Mouse (Mus musculus): ENCODE data around the gene Eif2d. TPM values are rescaled to one million over a fixed set of nuclear protein-coding genes. Genes with fewer than 3 reads are reported as not detected.

The Eif2d gene
- 42.2 and 43.4 TPM in 2 replicates for total RNA-seq (2021)
- long read RNA-seq, experiment 1, transcript Eif2d-202 (15 exons, 2,009 nt) = major isoform, 50 of 64 reads
- long read RNA-seq, experiment 1, partial matches to known transcripts = 4 of 64 reads
- long read RNA-seq, experiment 1, other reads (novel, unspliced or antisense) = 9 of 64 reads
- long read RNA-seq, experiment 2, transcript Eif2d-202 (15 exons, 2,009 nt) = major isoform, 49 of 56 reads
- long read RNA-seq, experiment 2, partial matches to known transcripts = 6 of 56 reads
- long read RNA-seq, experiment 2, other reads (novel, unspliced or antisense) = 1 of 56 reads

- DNase-seq = peak; percentile 93
These were observed at the start of gene Eif2d for GRCm38 (mm10) chr1:131153018-131153629. TSS of gene Eif2d (plus strand) at chr1:131153181.

GRCm38 (mm10) chr1:131103776-131104424 lies 49.1 kb upstream of the Eif2d start:
- DNase-seq = no peak

DNA sequence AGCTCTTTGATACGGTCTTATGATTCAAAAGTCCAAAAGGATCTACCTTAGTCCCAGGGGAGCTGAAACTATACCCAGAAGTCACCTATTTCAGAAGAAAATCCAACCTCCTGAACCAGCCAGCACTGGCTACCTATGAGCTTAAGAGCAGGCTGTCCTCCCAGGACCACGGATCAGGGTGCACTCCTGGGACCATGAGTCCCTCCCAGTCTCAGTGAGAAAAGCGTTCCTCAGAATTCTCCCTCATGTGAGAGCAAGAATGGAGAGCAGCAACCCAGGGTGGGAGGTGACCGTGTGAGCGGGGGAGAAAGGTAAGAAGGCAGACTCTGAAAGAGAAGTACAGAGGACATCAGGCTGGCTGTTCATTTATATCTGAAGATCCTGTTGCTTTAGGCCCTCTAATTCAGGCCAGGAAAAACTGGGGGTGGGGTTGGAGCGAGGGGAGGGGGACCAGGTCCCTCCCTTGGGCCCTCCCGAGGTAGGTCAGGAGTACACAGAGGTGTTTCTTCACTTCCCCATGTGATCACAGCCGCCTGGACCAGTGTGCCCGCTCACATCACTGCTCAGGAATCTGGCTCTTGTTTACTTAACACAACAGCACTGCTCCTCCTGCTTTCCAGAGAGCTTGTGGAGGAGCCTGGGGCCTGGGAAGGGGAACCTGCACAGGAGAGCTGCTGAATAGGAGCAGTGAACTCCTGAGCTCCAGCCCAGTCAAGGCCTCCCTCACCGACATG lies 45.2 kb upstream of the Eif2d start:
- no peak for DNase-seq

DNA sequence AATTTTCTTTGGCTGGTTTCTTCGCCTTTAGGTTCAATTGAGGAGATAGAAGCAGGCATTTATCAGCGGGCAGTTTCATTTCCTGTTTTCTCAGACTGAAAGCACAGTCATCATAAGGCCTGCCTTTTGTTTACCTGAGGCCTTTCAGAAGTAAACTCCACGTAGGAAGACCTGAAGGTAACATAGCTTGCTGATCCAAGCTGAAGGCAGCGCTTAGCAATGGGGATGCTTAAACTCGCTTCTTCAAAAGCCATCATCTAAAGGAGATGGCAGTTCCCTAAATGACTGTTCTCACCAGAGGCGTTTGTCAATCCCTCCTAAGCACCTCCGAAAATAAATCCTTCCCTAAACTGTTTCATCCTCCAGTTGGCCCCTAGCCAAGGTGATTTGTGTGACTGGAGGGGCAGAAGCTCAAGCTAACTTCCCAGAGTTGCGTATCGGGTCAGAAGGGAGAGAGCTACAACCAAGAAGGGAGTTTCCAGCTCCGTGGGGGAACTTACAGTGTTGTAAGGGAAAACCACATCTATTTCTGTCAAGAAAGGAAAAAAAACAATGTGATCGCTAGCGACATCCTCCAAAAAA lies 42.4 kb upstream of the Eif2d start:
- DNase-seq = peak; percentile 57

- peak; percentile 63 for DNase-seq
These were observed 40.4 kb upstream of the Eif2d start for GRCm38 (mm10) chr1:131112576-131112975.

GRCm38 (mm10) chr1:131115932-131116331 lies 37.0 kb upstream of the Eif2d start:
- peak; percentile 84 for DNase-seq

GRCm38 (mm10) chr1:131116430-131117011 lies 36.5 kb upstream of the Eif2d start:
- DNase-seq = no peak

GRCm38 (mm10) chr1:131118530-131118929 lies 34.5 kb upstream of the Eif2d start:
- DNase-seq = no peak

- DNase-seq = peak; percentile 70
These were observed 34.0 kb upstream of the Eif2d start for GRCm38 (mm10) chr1:131119026-131119425.

GRCm38 (mm10) chr1:131121987-131122386 lies 31.0 kb upstream of the Eif2d start:
- DNase-seq = peak; percentile 48

- no peak for DNase-seq
These were observed 29.3 kb upstream of the Eif2d start for GRCm38 (mm10) chr1:131123522-131124265.

DNA sequence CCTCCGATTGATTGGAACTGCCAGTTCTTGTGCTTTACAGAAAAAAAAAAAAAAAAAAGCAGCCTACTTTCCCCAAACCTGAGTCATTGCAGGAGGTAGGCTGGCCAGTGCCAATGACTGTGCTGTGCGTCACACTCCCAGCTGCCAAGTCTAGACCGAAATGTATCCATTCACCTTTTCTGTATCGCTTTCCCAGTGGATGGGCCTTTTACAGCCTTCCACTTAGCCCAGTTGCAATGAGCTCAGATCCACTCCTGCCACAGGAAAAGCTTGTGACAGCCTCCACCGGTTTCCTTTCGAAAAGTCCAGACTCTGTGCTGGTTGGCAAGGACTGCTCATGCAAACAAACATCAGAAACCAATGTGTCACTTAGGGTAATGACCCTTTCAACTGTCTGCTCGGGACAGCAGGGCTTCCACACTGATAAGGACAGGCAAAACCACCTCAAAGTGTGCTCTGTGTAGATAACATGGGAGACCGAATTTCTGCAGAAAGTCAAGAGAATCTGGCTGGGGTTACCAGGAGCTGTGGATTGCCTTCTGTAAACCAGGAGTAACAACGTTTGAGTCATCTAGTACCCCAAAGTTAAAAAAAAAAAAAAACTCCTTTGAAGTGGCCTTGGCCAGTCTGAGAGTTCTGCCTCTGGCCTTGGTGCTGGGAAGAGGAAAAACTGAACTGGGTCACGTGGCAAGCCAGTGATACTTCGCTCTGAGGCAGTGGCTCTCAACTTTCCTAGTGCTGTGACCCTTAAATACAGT lies 26.8 kb upstream of the Eif2d start:
- DNase-seq = peak; percentile 73

GRCm38 (mm10) chr1:131134231-131134630 lies 18.8 kb upstream of the Eif2d start:
- no peak for DNase-seq

DNA sequence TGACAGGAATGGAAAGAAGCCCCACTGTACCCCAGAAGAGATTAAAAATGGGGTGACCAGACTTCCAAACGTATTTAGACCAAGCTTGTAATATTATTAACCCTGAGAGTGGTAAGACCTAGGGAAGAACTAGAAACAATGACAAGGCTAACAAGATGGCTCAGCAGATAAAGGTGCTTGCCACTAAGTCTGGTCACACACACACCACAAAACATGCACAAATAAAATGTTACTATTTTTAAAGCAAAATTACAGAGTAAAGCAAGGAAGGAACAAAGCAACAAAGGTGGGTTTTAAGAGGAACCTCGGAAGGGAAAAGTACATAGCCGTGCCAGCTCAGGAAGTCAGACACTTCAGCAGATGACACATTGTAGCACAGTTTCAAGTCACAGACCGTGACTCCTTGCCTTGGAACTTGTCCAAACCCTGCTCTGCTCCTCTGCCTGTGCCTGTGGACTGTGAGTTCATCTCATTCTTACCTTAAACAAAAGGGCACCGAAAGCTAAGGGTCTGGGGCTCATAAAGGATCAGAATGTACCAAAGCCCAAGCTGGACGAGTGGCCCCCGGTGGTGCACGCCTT lies 17.9 kb upstream of the Eif2d start:
- peak; percentile 87 for DNase-seq

DNA sequence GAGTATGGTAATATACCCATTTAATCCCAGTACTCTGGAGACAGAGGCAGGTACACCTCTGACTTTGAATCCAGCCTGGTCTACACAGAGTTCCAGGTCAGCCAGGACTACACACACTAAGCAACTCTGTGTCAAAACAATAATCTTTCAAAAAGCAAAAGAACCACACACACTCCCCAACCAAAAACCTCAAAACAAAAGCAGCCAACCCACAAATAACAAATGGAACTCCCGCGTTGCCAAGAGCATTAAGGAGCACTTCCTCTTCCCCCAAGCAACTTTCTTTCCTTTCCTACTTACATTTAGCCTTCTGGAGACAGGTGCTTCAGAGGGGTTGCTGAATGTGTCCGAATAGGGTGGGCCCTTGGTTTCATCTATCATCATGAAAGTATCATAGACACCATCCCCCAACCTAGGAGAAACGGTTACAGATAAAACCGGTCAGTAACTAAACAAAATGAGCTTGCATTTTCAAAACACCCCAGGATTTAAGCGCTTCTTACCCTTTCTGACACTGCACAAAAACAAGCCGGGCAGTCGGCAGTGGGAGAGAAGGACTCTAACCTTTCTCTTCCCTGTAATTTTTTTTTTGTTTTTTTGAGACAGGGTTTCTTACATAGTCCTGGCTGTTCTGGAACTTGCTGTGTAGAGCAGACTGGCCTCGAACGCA lies 16.9 kb upstream of the Eif2d start:
- no peak for DNase-seq

- no peak for DNase-seq
These were observed 15.9 kb upstream of the Eif2d start for GRCm38 (mm10) chr1:131137111-131137510.

GRCm38 (mm10) chr1:131137717-131138118 lies 15.3 kb upstream of the Eif2d start:
- no peak for DNase-seq

DNA sequence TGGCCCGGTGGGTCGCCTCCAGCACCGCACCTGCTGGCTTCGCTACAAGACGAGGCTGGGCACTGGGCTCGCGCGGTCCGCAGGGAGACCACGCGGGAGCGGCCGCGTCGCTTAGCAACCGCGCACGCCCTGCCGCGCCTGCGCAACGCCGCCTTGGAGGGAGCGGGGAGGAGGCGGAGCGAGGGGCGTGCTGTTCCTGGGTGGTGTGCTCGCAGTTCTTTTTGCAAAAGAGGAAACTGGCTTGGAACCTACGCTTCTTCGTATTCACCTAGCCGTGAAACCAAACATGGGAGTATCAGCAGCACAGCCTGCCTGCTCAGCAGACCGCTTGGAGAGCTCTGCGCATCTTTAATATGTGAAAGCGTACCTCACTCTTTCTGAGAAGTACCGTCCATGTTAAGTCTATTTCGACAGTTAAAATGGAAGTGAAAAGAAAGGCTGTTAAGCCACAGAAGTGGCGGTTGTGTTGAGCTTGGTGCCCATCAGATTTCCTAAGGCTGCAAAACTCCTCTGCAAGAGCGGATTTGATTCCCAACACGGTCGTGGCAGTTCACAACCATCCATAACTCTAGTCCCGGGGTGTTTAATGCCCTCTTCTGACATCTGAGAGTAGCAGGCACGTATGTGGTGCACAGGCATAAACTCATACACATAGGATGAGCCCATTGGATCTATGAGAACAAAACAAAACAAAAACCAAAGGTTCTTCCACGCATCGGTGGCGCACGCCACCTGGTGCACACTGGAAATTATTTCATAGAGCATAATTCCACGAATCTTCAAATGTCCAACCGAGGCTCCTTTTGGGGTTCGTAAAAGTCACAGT lies 14.6 kb upstream of the Eif2d start, which contains the start of gene Dyrk3:
Gene Dyrk3 (minus strand): TSS at position 150 of the 826 bp plus-strand sequence.
- DNase-seq = peak; percentile 96

Measured in adrenal gland, postnatal 14 days (tissue).